Mouse (Mus musculus) C2C12 (cell line): ENCODE results near the gene Sipa1l3. TPM values are rescaled to one million over a fixed set of nuclear protein-coding genes. Genes with fewer than 3 reads are reported as not detected.
A peak's percentile ranks its signal among the peaks of the same experiment; 100 is the strongest.

Experiments
- H3K27me3 ChIP-seq: one replicate; pipeline ENCODE4 v1.6.1; 2011; ENCODE audit not compliant: control insufficient read depth, insufficient read depth, insufficient read length
- H3K36me3 ChIP-seq: one replicate; pipeline ENCODE4 v1.6.1; 2011; ENCODE audit not compliant: control insufficient read depth, insufficient read depth
- H3K4me3 ChIP-seq: one replicate; pipeline ENCODE4 v1.5.1; 2011; ENCODE audit warnings: mild to moderate bottlenecking, control low read depth; ENCODE audit not compliant: poor library complexity, insufficient read depth, severe bottlenecking
- H3K79me2 ChIP-seq: one replicate; pipeline ENCODE4 v1.6.1; 2011; ENCODE audit not compliant: control insufficient read depth, insufficient read depth
- H3K79me3 ChIP-seq: one replicate; pipeline ENCODE4 v1.6.1; 2011; ENCODE audit warnings: low read depth, control low read depth
- H3ac ChIP-seq: one replicate; pipeline ENCODE3; 2011; ENCODE audit warnings: low read depth; ENCODE audit not compliant: control insufficient read depth, insufficient read length
- CEBPB ChIP-seq: IDR thresholded peaks from one replicate; pipeline ENCODE4 v1.6.1; 2011; ENCODE audit warnings: low read depth, mild to moderate bottlenecking, control low read depth, moderate library complexity
- CTCF ChIP-seq: IDR thresholded peaks from one replicate; pipeline ENCODE4 v1.5.1; 2011; ENCODE audit not compliant: control insufficient read depth, insufficient read depth, insufficient read length
- FOSL1 ChIP-seq: IDR thresholded peaks from one replicate; pipeline ENCODE4 v1.8.0; 2011; ENCODE audit warnings: mild to moderate bottlenecking, low read length; ENCODE audit not compliant: poor library complexity, insufficient read depth, severe bottlenecking
- MAX ChIP-seq: IDR thresholded peaks from one replicate; pipeline ENCODE4 v1.6.1; 2011; ENCODE audit warnings: mild to moderate bottlenecking, control low read depth
- MYOD1 ChIP-seq: IDR thresholded peaks from one replicate; pipeline ENCODE4 v1.6.1; 2011; ENCODE audit warnings: low read depth; ENCODE audit not compliant: control insufficient read depth, insufficient read length
- MYOG ChIP-seq: IDR thresholded peaks from one replicate; pipeline ENCODE4 v1.6.1; 2011; ENCODE audit not compliant: control insufficient read depth, insufficient read length; ENCODE audit errors: extremely low read depth
- USF1 ChIP-seq: IDR thresholded peaks from one replicate; pipeline ENCODE4 v1.6.1; 2011; ENCODE audit warnings: low read depth, mild to moderate bottlenecking, control low read depth, moderate library complexity
- polyA plus RNA-seq: library from polyadenylated mRNA; unstranded; fragments of >200 nt; fragmentation: generic; extraction: Trizol; gene quantifications from one replicate; pipeline ENCODE4 v1.2.1, GENCODE M21; 2012; ENCODE audit warnings: missing spikeins

Sipa1l3 gene
- polyA plus RNA-seq, 1 experiment, result 30.1 TPM

GRCm38 (mm10) chr7:29503616-29504015 is 14.8 kb downstream of the Sipa1l3 start:
- Histone ChIP-seq H3K27me3 (no peaks in the 10 kb centered on the region), H3K36me3 (no peaks in the 10 kb centered on the region), H3K79me2 (peaks cover 100% of the 10 kb centered on the region), H3K79me3 (peaks cover 79% of the 10 kb centered on the region), H3K4me3 (no peak overlapping the region), H3ac (no peak overlapping the region)
- no peak for TF ChIP-seq CTCF
- no peak for TF ChIP-seq FOSL1
- no peak for TF ChIP-seq USF1
- TF ChIP-seq MYOG, result no peak
- TF ChIP-seq MAX, result no peak
- no peak for TF ChIP-seq CEBPB
- no peak for TF ChIP-seq MYOD1

- Histone ChIP-seq H3K79me3 (peaks cover 71% of the 10 kb centered on the region), H3ac (no peak overlapping the region), H3K36me3 (no peaks in the 10 kb centered on the region), H3K4me3 (no peak overlapping the region), H3K79me2 (peaks cover 100% of the 10 kb centered on the region), H3K27me3 (no peaks in the 10 kb centered on the region)
- TF ChIP-seq USF1 (no peak), MYOG (no peak), CTCF (no peak), MYOD1 (no peak), CEBPB (no peak), MAX (no peak), FOSL1 (no peak)
Observed at GRCm38 (mm10) chr7:29501214-29501613, 17.2 kb downstream of the Sipa1l3 start.

GRCm38 (mm10) chr7:29499071-29499470 is 19.4 kb downstream of the Sipa1l3 start:
- Histone ChIP-seq H3K4me3 (no peak overlapping the region), H3K36me3 (no peaks in the 10 kb centered on the region), H3K27me3 (no peaks in the 10 kb centered on the region), H3ac (no peak overlapping the region), H3K79me2 (peaks cover 100% of the 10 kb centered on the region), H3K79me3 (peaks cover 74% of the 10 kb centered on the region)
- TF ChIP-seq CEBPB (no peak), MYOD1 (no peak), CTCF (no peak), MAX (no peak), USF1 (no peak), FOSL1 (no peak), MYOG (no peak)

- peak; percentile 17 for TF ChIP-seq MAX
- no peak for TF ChIP-seq CTCF
- peaks cover 100% of the 10 kb centered on the region for H3K79me2 ChIP-seq
- no peak overlapping the region for H3ac ChIP-seq
- no peaks in the 10 kb centered on the region for H3K36me3 ChIP-seq
- no peak overlapping the region for H3K4me3 ChIP-seq
- peaks cover 73% of the 10 kb centered on the region for H3K79me3 ChIP-seq
- H3K27me3 ChIP-seq, result no peaks in the 10 kb centered on the region
Observed at GRCm38 (mm10) chr7:29496953-29497590, 21.4 kb downstream of the Sipa1l3 start.

- TF ChIP-seq FOSL1, result no peak
- TF ChIP-seq CEBPB, result no peak
- TF ChIP-seq MYOD1, result no peak
- no peak for TF ChIP-seq USF1
- no peak for TF ChIP-seq MAX
- TF ChIP-seq MYOG, result no peak
- TF ChIP-seq CTCF, result no peak
- Histone ChIP-seq H3K27me3 (no peaks in the 10 kb centered on the region), H3K36me3 (no peaks in the 10 kb centered on the region), H3ac (no peak overlapping the region), H3K79me2 (peaks cover 100% of the 10 kb centered on the region), H3K4me3 (no peak overlapping the region), H3K79me3 (peaks cover 68% of the 10 kb centered on the region)
Observed at GRCm38 (mm10) chr7:29496332-29496731, 22.1 kb downstream of the Sipa1l3 start.

GRCm38 (mm10) chr7:29495880-29496279 is 22.6 kb downstream of the Sipa1l3 start:
- Histone ChIP-seq H3ac (no peak overlapping the region), H3K79me2 (peaks cover 100% of the 10 kb centered on the region), H3K36me3 (no peaks in the 10 kb centered on the region), H3K27me3 (no peaks in the 10 kb centered on the region), H3K4me3 (no peak overlapping the region), H3K79me3 (peaks cover 64% of the 10 kb centered on the region)
- TF ChIP-seq MYOD1, result peak; percentile 35
- no peak for TF ChIP-seq USF1
- TF ChIP-seq MAX, result no peak
- TF ChIP-seq FOSL1, result no peak
- no peak for TF ChIP-seq MYOG
